Comparison of ENCODE assay signal across 9 mouse cellular contexts in the genomic region with DNA sequence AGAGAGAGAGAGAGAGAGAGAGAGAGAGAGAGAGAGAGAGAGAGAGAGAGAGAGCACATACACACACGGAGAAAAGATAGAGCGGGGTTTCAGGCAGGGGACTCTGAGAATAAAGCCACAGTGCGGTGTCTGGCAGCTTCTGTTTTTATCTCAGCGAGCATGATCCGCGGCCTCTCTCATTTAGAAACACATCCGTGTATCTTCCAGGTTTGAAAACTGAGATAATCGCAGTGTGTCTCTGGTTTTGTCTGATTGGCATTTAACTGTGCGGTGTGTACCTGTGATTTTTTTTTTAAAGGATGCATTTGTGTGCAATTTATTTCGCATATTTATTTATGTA.
DNase-seq lines count a peak whose midpoint lies in the region; ATAC-seq and TF ChIP-seq lines count a peak whose summit lies in the region.
"Had no signal": no experiment of that assay in that cellular context is flagged by ENCODE, and none has a peak within 500 bp of the region (broad histone marks: within the 10 kb centered on the region; RNA-seq: fewer than 3 reads in every experiment).

No protein-coding gene starts in this region.

- H3K4me2 ChIP-seq in liver, embryonic 12.5 days: peak overlapping the region; percentile 55

- ATAC-seq in liver, embryonic 12.5 days: no peak

- no peaks in the 10 kb centered on the region for H3K4me1 ChIP-seq in liver, embryonic 12.5 days

- no peaks in the 10 kb centered on the region for H3K9me3 ChIP-seq in liver, embryonic 12.5 days (replicated peaks)

- DNase-seq in gastrocnemius, adult 2 months: no peak
- no peak for DNase-seq in gastrocnemius, postnatal 10 days
- DNase-seq in right cerebral cortex, postnatal 10 days (ENCODE audit: low spot score in 2 of 2): peak; percentile 55 to 58
- DNase-seq in right cerebral cortex, postnatal 25 days: no peak
- DNase-seq in urinary bladder, adult 18-20 months (ENCODE audit: low spot score in 2 of 2): no peak
- DNase-seq in frontal cortex, postnatal 14 days (ENCODE audit: low spot score in 2 of 2): no peak
- DNase-seq in thymus, postnatal 36 days: no peak
- DNase-seq: thymus, adult 2 months had no signal

- TF ChIP-seq CTCF in gastrocnemius, adult 2 months (IDR thresholded peaks at IDR 0.05): no peak

- no peak overlapping the region for H3K9ac ChIP-seq in liver, embryonic 12.5 days

- peaks cover 17% of the 10 kb centered on the region; the same call in 1 of the 2 replicates for H3K27me3 ChIP-seq in liver, embryonic 12.5 days (replicated peaks)

- intact Hi-C loops in gastrocnemius, adult 2 months (cut with DNase I): no loop called here

- H3K4me3 ChIP-seq in gastrocnemius, adult 2 months: peak overlapping the region; percentile 60
- peak overlapping the region; percentile 33; the same call in 1 of the 2 replicates for H3K4me3 ChIP-seq in liver, embryonic 12.5 days

- H3K36me3 ChIP-seq in liver, embryonic 12.5 days: no peaks in the 10 kb centered on the region

- 8% methylated on average over 10 of the region's 10 CpGs for WGBS in liver, embryonic 12.5 days (ENCODE audit: insufficient replicate concordance)

- H3K27ac ChIP-seq in gastrocnemius, adult 2 months: no peak overlapping the region
- no peak overlapping the region for H3K27ac ChIP-seq in liver, embryonic 12.5 days

Comparison
In these comparisons a context has a peak if more than half of its experiments do, and no peak if none do; other contexts are left out.
1. DNase-seq: peak in right cerebral cortex, postnatal 10 days (2 of 2); none in gastrocnemius, adult 2 months (single experiment), gastrocnemius, postnatal 10 days (single experiment), right cerebral cortex, postnatal 25 days (single experiment), urinary bladder, adult 18-20 months (0 of 2), frontal cortex, postnatal 14 days (0 of 2) and thymus, postnatal 36 days (0 of 2).